Mouse (Mus musculus): ENCODE results near the gene N4bp2l2.
"Not testable (repeated sequence)": the region's sequence is repeated elsewhere in the genome, so short reads cannot be mapped to it uniquely, and the experiment has no call there.

GRCm38 (mm10) chr5:150663926-150664325, 2.1 kb downstream of the N4bp2l2 start:
- not testable (repeated sequence) for TF ChIP-seq CTCF (IDR thresholded peaks at IDR 0.05; ENCODE audit: control insufficient read depth, insufficient read depth, insufficient replicate concordance, low read depth, low read length); POLR2A (IDR thresholded peaks at IDR 0.05; ENCODE audit: control insufficient read depth, low read depth, low read length)
